Mouse (Mus musculus): ENCODE results near the gene Parg. TPM values are rescaled to one million over a fixed set of nuclear protein-coding genes. Genes with fewer than 3 reads are reported as not detected.
A peak's percentile ranks its signal among the peaks of the same experiment; 100 is the strongest.

The Parg gene
- polyA plus RNA-seq, 1 experiment from 2014 or later: 47.1 TPM

DNA sequence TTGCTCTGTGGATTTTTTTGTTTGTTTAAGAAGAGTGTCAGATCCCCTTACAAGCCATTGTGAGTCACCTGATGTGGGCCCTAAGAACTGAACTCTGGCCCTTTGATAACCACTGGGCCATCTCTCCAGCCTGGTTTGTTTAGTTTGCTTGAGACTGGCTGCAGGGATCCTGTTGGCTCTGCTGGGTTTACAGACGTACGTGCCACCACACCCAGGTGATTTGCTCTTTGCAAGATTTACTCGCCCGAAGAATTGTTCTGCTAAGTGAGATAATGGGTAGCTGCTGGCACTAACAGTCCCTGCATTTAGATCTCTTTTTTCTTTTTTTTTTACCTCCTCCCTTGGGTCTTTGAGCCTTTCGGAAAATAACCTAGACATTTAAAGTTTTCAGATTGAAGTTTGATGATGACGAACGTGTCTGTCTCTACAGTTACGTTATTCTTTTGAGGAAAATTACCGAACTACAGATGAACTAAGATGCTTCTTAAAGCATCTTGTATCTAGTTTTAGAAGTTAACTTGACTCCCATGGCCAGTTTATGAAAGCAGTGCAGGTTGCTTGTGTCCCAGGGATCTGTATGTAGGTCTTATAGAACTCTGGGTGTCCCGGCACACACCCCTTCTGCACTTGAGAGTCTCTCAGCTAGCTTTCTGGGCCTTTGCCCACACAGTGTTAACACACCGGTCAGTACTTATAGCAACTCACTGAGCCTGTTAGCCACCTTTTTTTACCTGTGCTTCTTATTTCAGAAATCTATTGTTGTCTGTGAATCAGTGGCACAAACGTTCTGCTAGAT lies 40.5 kb upstream of the Parg start:
- WGBS: 77% methylated on average over 12 of the region's 12 CpGs
- Histone ChIP-seq H3K9me3 (ENCODE audit: control insufficient read depth, low read depth, low read length) (no peaks in the 10 kb centered on the region), H3K4me2 (replicated peaks; ENCODE audit: low read depth, low read length) (peak overlapping the region; percentile 88), H3K27me3 (ENCODE audit: control insufficient read depth, insufficient read depth, low read length) (no peaks in the 10 kb centered on the region), H3K4me3 (ENCODE audit: low read depth, low read length) (peak overlapping the region; percentile 68; the same call in 1 of the 2 replicates), H3K27ac (ENCODE audit: low read length) (no peak overlapping the region), H3K36me3 (ENCODE audit: control insufficient read depth, insufficient read depth, low read length) (no peaks in the 10 kb centered on the region), H3K4me1 (ENCODE audit: control insufficient read depth, insufficient read depth, low read length) (peaks cover 16% of the 10 kb centered on the region), H3K9ac (replicated peaks; ENCODE audit: low read depth, low read length) (no peak overlapping the region)
- no peak for ATAC-seq (ENCODE audit: insufficient number of reproducible peaks, insufficient read depth, low FRiP score, low read depth)

DNA sequence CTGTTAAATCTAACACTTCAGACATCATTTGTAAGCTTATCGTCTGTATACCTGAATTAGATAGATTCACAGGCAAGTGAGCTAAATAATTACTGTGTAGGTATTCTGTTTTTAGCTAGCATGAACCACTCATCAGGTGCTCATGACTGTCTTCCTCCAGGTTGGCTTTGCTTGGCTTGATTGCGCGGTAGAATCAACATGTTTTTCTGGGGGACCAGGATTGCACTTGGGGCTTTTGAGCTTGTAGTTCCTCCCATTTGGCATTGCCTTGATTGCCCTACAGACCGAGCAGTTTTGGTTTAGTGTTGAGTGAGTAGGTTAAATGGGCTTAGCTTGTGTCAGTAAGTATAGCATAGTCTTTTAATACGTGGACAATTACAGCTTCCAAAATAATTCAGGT lies 39.5 kb upstream of the Parg start:
- no peak overlapping the region for H3K9ac ChIP-seq (replicated peaks; ENCODE audit: low read depth, low read length)
- H3K27me3 ChIP-seq (ENCODE audit: control insufficient read depth, insufficient read depth, low read length): no peaks in the 10 kb centered on the region
- H3K4me2 ChIP-seq (replicated peaks; ENCODE audit: low read depth, low read length): no peak overlapping the region
- no peak overlapping the region for H3K4me3 ChIP-seq (ENCODE audit: low read depth, low read length)
- WGBS: 90% methylated on average over 5 of the region's 5 CpGs
- peaks cover 16% of the 10 kb centered on the region for H3K4me1 ChIP-seq (ENCODE audit: control insufficient read depth, insufficient read depth, low read length)
- H3K9me3 ChIP-seq (ENCODE audit: control insufficient read depth, low read depth, low read length): no peaks in the 10 kb centered on the region
- no peaks in the 10 kb centered on the region for H3K36me3 ChIP-seq (ENCODE audit: control insufficient read depth, insufficient read depth, low read length)
- H3K27ac ChIP-seq (ENCODE audit: low read length): no peak overlapping the region
- ATAC-seq (ENCODE audit: insufficient number of reproducible peaks, insufficient read depth, low FRiP score, low read depth): no peak

DNA sequence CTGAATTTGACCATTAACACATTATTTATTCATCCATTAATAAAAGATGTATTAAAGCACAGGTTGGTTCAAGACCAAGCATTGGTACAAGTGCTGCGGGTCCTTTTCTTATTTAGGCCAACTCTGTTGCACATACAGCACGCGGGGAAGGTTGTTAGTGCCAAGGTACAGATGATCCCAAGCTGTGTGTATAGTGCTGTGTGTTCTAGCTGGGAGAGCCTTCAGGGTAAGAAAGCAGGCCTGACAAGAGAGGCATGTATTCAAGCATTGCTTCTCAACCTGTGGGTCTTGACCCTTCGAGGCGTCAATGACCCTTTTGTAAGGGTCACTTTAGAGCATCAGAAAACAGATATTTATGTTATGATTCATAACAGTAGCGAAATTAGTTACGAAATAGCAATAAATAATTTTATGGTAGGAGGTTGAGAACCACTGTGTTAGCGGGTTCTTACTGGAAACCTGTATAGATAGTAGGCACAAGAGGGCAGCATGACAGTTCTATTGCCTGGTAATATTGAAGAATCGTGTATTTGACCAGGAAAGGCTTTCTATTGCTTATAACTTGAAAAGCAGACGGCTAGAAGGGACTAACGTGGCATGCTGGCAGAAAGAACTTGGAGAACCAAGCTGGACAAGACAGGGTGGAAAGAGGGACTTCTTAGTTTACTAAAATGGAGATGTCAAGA lies 38.4 kb upstream of the Parg start:
- Histone ChIP-seq H3K36me3 (ENCODE audit: control insufficient read depth, insufficient read depth, low read length) (no peaks in the 10 kb centered on the region), H3K4me1 (ENCODE audit: control insufficient read depth, insufficient read depth, low read length) (peaks cover 16% of the 10 kb centered on the region), H3K27ac (ENCODE audit: low read length) (no peak overlapping the region), H3K4me2 (replicated peaks; ENCODE audit: low read depth, low read length) (no peak overlapping the region), H3K27me3 (ENCODE audit: control insufficient read depth, insufficient read depth, low read length) (no peaks in the 10 kb centered on the region), H3K9ac (replicated peaks; ENCODE audit: low read depth, low read length) (no peak overlapping the region), H3K4me3 (ENCODE audit: low read depth, low read length) (no peak overlapping the region), H3K9me3 (ENCODE audit: control insufficient read depth, low read depth, low read length) (no peaks in the 10 kb centered on the region)
- no peak for ATAC-seq (ENCODE audit: insufficient number of reproducible peaks, insufficient read depth, low FRiP score, low read depth)
- 89% methylated on average over 11 of the region's 11 CpGs for WGBS

DNA sequence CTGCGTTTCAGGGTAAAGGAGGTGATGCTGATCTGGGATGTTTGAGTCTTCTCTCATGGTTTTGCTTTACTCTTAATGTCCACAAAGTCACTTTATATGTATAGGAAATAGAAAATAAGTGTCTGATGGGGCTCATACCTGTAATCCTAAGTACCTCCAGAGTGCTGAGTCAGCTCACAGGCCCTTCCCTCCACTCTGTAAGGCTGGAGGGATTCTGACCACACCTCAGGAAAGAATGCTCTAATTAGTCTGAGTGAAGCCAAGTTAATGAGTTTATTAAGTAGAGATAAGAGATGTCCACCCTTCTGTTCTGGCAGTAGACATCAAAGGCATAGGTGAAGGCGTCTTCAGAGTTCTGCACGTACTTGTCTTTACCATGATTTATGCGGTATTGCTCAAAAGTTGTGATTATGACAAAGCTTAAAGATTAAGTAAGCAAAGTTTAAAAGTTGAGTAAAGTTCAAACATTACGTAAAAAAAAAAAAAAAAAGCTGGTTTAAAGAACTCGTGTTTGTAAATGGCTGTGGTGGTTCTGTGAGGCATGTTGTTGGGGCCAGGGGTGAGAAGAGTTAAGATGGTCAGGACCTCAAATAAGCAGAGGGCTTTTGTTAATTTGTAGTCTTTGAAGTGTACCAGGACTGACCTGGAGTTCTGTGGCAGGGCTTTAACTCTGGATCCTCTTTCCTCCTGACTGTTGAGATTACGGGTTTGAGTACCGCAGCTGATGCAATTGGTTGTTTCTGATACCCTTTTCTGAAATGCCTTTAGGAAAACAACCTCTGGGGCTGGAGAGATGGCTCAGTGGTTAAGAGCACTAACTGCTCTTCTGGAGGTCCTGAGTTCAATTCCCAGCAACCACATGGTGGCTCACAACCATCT lies 37.3 kb upstream of the Parg start:
- Histone ChIP-seq H3K4me1 (ENCODE audit: control insufficient read depth, insufficient read depth, low read length) (peaks cover 16% of the 10 kb centered on the region), H3K27ac (ENCODE audit: low read length) (no peak overlapping the region; the same call in 1 of the 2 replicates)

DNA sequence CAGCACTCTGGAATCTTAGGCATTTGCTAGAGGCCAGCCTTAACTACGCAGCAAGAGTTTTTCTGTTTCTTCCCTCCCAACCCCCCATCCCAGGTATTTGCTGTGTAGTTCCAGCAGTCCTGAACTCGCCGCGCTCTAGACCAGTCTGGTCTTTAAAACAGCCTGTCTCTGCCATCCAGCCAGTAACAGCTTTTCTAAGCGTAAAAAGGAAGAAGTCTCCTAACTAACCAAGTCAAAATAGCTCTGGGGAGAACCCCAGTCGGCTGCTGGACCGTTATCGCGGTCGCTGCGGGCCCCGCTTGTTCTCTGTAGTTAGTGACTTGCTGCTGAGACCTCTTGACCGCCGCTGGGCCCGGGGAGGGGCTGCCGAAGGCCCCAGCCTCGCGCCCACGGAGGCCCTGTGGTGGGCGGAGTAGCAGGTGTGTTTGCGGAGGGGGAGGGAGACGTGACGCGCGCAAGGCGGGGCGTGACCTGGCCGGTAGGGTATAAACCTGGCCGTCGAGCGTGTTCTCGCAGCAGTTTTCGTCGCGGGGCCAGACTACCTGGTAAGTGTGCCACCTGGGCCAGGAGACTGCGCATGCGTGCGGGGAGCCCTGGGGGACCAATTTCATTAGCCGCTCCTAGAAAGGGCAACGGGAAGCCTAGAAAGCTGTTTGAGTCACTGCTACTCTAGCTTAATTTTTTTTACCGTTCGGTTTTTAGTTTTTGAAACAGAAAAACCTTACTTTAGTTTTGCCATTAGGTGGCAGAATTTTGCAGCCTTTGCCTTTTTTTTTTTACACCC lies 36.3 kb upstream of the Parg start:
- ATAC-seq (ENCODE audit: insufficient number of reproducible peaks, insufficient read depth, low FRiP score, low read depth): peak; percentile 89
- WGBS: 1% methylated on average over 42 of the region's 42 CpGs
- Histone ChIP-seq H3K9ac (replicated peaks; ENCODE audit: low read depth, low read length) (peak overlapping the region; percentile 18; the same call in 1 of the 2 replicates), H3K9me3 (ENCODE audit: control insufficient read depth, low read depth, low read length) (no peaks in the 10 kb centered on the region), H3K27ac (ENCODE audit: low read length) (peak overlapping the region; percentile 34; the same call in 1 of the 2 replicates), H3K4me3 (ENCODE audit: low read depth, low read length) (peak overlapping the region; percentile 42), H3K4me1 (ENCODE audit: control insufficient read depth, insufficient read depth, low read length) (peaks cover 13% of the 10 kb centered on the region), H3K27me3 (ENCODE audit: control insufficient read depth, insufficient read depth, low read length) (no peaks in the 10 kb centered on the region), H3K4me2 (replicated peaks; ENCODE audit: low read depth, low read length) (peak overlapping the region; percentile 97), H3K36me3 (ENCODE audit: control insufficient read depth, insufficient read depth, low read length) (no peaks in the 10 kb centered on the region)

More for the DNA sequence above, 37.3 kb upstream of the Parg start:
- 0 out of 2 replicates have a peak overlapping the region, but pooled peaks have one; percentile 42 for H3K4me3 ChIP-seq (ENCODE audit: low read depth, low read length)
- WGBS: 50% methylated on average over 8 of the region's 8 CpGs
- ATAC-seq (ENCODE audit: insufficient number of reproducible peaks, insufficient read depth, low FRiP score, low read depth): no peak
- H3K4me2 ChIP-seq (replicated peaks; ENCODE audit: low read depth, low read length): peak overlapping the region; percentile 97
- no peak overlapping the region for H3K9ac ChIP-seq (replicated peaks; ENCODE audit: low read depth, low read length)
- no peaks in the 10 kb centered on the region for H3K9me3 ChIP-seq (ENCODE audit: control insufficient read depth, low read depth, low read length)
- H3K36me3 ChIP-seq (ENCODE audit: control insufficient read depth, insufficient read depth, low read length): no peaks in the 10 kb centered on the region
- no peaks in the 10 kb centered on the region for H3K27me3 ChIP-seq (ENCODE audit: control insufficient read depth, insufficient read depth, low read length)

DNA sequence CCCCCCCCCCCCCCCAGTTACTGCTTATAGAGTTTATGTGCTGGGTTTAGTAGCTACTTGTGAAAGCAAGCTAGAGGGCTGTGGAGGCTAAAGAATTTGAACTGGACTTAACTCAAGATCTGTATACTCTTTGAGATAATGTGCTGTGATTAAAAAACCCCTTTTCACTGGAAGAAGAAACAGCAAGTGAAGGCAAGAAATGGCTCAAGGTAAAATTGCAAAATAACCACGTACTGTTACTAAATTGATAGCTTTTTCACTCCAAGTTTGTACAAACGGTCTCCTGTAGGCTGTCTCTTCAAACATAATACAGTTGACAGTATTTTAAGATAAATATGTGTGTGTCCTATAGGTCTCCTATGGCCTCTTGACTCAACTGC lies 35.7 kb upstream of the Parg start:
- ATAC-seq (ENCODE audit: insufficient number of reproducible peaks, insufficient read depth, low FRiP score, low read depth): no peak
- Histone ChIP-seq H3K9ac (replicated peaks; ENCODE audit: low read depth, low read length) (no peak overlapping the region; the same call in 1 of the 2 replicates), H3K4me3 (ENCODE audit: low read depth, low read length) (peak overlapping the region; percentile 42; the same call in 1 of the 2 replicates), H3K27me3 (ENCODE audit: control insufficient read depth, insufficient read depth, low read length) (no peaks in the 10 kb centered on the region), H3K27ac (ENCODE audit: low read length) (no peak overlapping the region), H3K9me3 (ENCODE audit: control insufficient read depth, low read depth, low read length) (no peaks in the 10 kb centered on the region), H3K4me2 (replicated peaks; ENCODE audit: low read depth, low read length) (peak overlapping the region; percentile 97), H3K36me3 (ENCODE audit: control insufficient read depth, insufficient read depth, low read length) (peaks cover 3% of the 10 kb centered on the region), H3K4me1 (ENCODE audit: control insufficient read depth, insufficient read depth, low read length) (peaks cover 7% of the 10 kb centered on the region)
- 46% methylated on average over 2 of the region's 2 CpGs for WGBS

DNA sequence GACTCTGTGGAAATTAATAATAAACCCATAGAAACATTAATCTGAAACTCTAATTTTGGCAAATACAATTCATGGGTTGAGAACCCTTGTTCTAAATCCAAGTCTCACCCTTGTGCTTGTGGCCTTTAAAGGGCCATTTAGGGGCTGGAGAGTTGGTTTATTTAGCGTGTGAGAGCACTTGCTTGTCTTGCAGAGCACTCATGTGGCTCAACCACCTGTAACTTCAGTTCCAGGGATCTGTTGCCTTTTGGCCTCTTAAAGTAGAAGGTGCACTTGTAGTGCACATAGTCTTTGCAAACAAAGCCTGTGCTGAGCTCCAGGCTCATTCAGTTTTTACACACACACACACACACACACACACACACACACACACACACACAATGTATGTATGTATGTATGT lies 34.9 kb upstream of the Parg start:
- H3K27ac ChIP-seq (ENCODE audit: low read length): no peak overlapping the region; the same call in 1 of the 2 replicates
- ATAC-seq (ENCODE audit: insufficient number of reproducible peaks, insufficient read depth, low FRiP score, low read depth): no peak
- 57% methylated on average over 1 of the region's 1 CpGs for WGBS
- H3K4me1 ChIP-seq (ENCODE audit: control insufficient read depth, insufficient read depth, low read length): peaks cover 5% of the 10 kb centered on the region; the same call in 1 of the 2 replicates
- H3K4me2 ChIP-seq (replicated peaks; ENCODE audit: low read depth, low read length): peak overlapping the region; percentile 97; the same call in 1 of the 2 replicates
- no peaks in the 10 kb centered on the region for H3K27me3 ChIP-seq (ENCODE audit: control insufficient read depth, insufficient read depth, low read length)
- peak overlapping the region; percentile 42; the same call in 1 of the 2 replicates for H3K4me3 ChIP-seq (ENCODE audit: low read depth, low read length)
- H3K36me3 ChIP-seq (ENCODE audit: control insufficient read depth, insufficient read depth, low read length): peaks cover 5% of the 10 kb centered on the region
- H3K9me3 ChIP-seq (ENCODE audit: control insufficient read depth, low read depth, low read length): no peaks in the 10 kb centered on the region
- no peak overlapping the region for H3K9ac ChIP-seq (replicated peaks; ENCODE audit: low read depth, low read length)
